29 mouse cellular contexts compared by ENCODE assay signal in genomic region chr3:151746058-151746457, GRCm38 (mm10). TPM values are rescaled to one million over a fixed set of nuclear protein-coding genes. Genes with fewer than 3 reads are reported as not detected.
A peak's percentile ranks its signal among the peaks of the same experiment; 100 is the strongest.
DNase-seq lines count a peak whose midpoint lies in the region; ATAC-seq lines count a peak whose summit lies in the region.
"Had no signal": no experiment of that assay in that cellular context is flagged by ENCODE, and none has a peak within 500 bp of the region (broad histone marks: within the 10 kb centered on the region; RNA-seq: fewer than 3 reads in every experiment).

No protein-coding gene starts in this region.

- H3K36me3 ChIP-seq in forebrain, embryonic 13.5 days (ENCODE audit: poor library complexity, severe bottlenecking), result no peaks in the 10 kb centered on the region
- H3K36me3 ChIP-seq: embryonic facial prominence, embryonic 13.5 days; embryonic facial prominence, embryonic 15.5 days; forebrain, embryonic 10.5 days; forebrain, embryonic 12.5 days; forebrain, embryonic 15.5 days; G1E had no signal

- no peak overlapping the region for H3K4me2 ChIP-seq in forebrain, embryonic 13.5 days
- H3K4me2 ChIP-seq: embryonic facial prominence, embryonic 13.5 days; embryonic facial prominence, embryonic 15.5 days; forebrain, embryonic 12.5 days; forebrain, embryonic 15.5 days had no signal

- no peak overlapping the region for H3K27ac ChIP-seq in forebrain, embryonic 13.5 days
- H3K27ac ChIP-seq: embryonic facial prominence, embryonic 13.5 days; embryonic facial prominence, embryonic 15.5 days; forebrain, embryonic 10.5 days; forebrain, embryonic 12.5 days; forebrain, embryonic 15.5 days had no signal

- no peaks in the 10 kb centered on the region for H3K9me3 ChIP-seq in forebrain, embryonic 13.5 days (replicated peaks)
- H3K9me3 ChIP-seq: embryonic facial prominence, embryonic 13.5 days; embryonic facial prominence, embryonic 15.5 days; forebrain, embryonic 10.5 days; forebrain, embryonic 12.5 days; forebrain, embryonic 15.5 days had no signal

- 90% methylated on average over 8 of the region's 8 CpGs for WGBS in forebrain, embryonic 13.5 days

- intact Hi-C loops in heart, postnatal 14 days (cut with DNase I), result no loop called here

- H3K9ac ChIP-seq in forebrain, embryonic 13.5 days, result no peak overlapping the region
- H3K9ac ChIP-seq: embryonic facial prominence, embryonic 13.5 days; embryonic facial prominence, embryonic 15.5 days; forebrain, embryonic 12.5 days; forebrain, embryonic 15.5 days; forebrain, postnatal 0 days had no signal

- peak; percentile 38; the same call in 1 of the 2 replicates for ATAC-seq in megakaryocyte, adult 5-6 weeks (ENCODE audit: poor library complexity, severe bottlenecking)
- ATAC-seq in forebrain, embryonic 13.5 days, result no peak
- ATAC-seq: activated CD4-positive, CD25-positive, alpha-beta regulatory T cell, adult 4 months; CD4-positive, CD25-positive, alpha-beta regulatory T cell, adult 4 months; forebrain, embryonic 15.5 days; forebrain, postnatal 0 days; Patski had no signal

- H3K27me3 ChIP-seq in forebrain, embryonic 13.5 days, result no peaks in the 10 kb centered on the region
- H3K27me3 ChIP-seq: CH12.LX; embryonic facial prominence, embryonic 13.5 days; embryonic facial prominence, embryonic 15.5 days; forebrain, embryonic 12.5 days; forebrain, embryonic 15.5 days; Patski had no signal

- peak; percentile 84 for DNase-seq in heart, adult 11 months
- no peak for DNase-seq in heart, postnatal 14 days
- DNase-seq in kidney, postnatal 36 days, result no peak
- DNase-seq: adrenal gland, adult 8-10 months; adrenal gland, postnatal 14 days; adrenal gland, postnatal 36 days; B cell, adult 2 months; cerebellum, adult 11-12 months; cerebellum, adult 2 months; cerebellum, adult 9-10 months; cerebellum, postnatal 10 days; cerebellum, postnatal 25 days; embryo, embryonic 11 days; forebrain, postnatal 0 days had no signal

- H3K4me1 ChIP-seq in forebrain, embryonic 13.5 days, result no peaks in the 10 kb centered on the region
- H3K4me1 ChIP-seq: embryonic facial prominence, embryonic 13.5 days; embryonic facial prominence, embryonic 15.5 days; forebrain, embryonic 10.5 days; forebrain, embryonic 12.5 days; forebrain, embryonic 15.5 days had no signal

- no peak overlapping the region for H3K4me3 ChIP-seq in forebrain, embryonic 13.5 days
- H3K4me3 ChIP-seq: embryonic facial prominence, embryonic 13.5 days; embryonic facial prominence, embryonic 15.5 days; erythroblast, embryonic 14.5 days; forebrain, embryonic 10.5 days; forebrain, embryonic 12.5 days; forebrain, embryonic 15.5 days had no signal

RNA-seq across cellular contexts. Expression of gene Ifi44, which starts 3.7 kb away (rescaled TPM):
- under 1 TPM; 0.41 to 0.46 TPM for total RNA-seq in heart, postnatal 14 days (2021)
- total RNA-seq in megakaryocyte, adult 5-6 weeks (2015), result 0.38 and 1.4 TPM in 2 replicates
- total RNA-seq in megakaryocyte, adult 5-6 weeks (2017), result 1.8 and 4.5 TPM in 2 replicates
- 0.06 TPM in 1 of 2 replicates, not detected in the other for polyA plus RNA-seq in forebrain, embryonic 13.5 days (2015; fragmentation: Nextera tagmentation; extraction: Ambion mirVana)
- polyA plus RNA-seq: erythroblast, embryonic 14.5 days; forebrain, embryonic 10.5 days; G1E had no signal

RNA-seq across cellular contexts. Expression of gene Ifi44l, which starts 16.6 kb away (rescaled TPM):
- not detected for total RNA-seq in heart, postnatal 14 days (2021)
- not detected in 2 replicates for total RNA-seq in megakaryocyte, adult 5-6 weeks (2015)
- not detected in 2 replicates for total RNA-seq in megakaryocyte, adult 5-6 weeks (2017)
- polyA plus RNA-seq in forebrain, embryonic 13.5 days (2015; fragmentation: Nextera tagmentation; extraction: Ambion mirVana), result not detected in 2 replicates
- total RNA-seq: adrenal gland, adult 18-20 months; adrenal gland, adult 8-10 months; adrenal gland, postnatal 14 days; adrenal gland, postnatal 36 days; CH12.LX; forebrain, postnatal 0 days; G1E had no signal
- polyA plus RNA-seq: cerebellum, adult 2 months; embryonic facial prominence, embryonic 11.5 days; embryonic facial prominence, embryonic 13.5 days; erythroblast, embryonic 14.5 days; forebrain, embryonic 10.5 days; forebrain, embryonic 12.5 days; forebrain, embryonic 15.5 days; forebrain, postnatal 0 days; G1E had no signal
